Mouse (Mus musculus): Measurements from ENCODE around the gene Golga7b.
A peak's percentile ranks its signal among the peaks of the same experiment; 100 is the strongest.

Gene Golga7b

GRCm38 (mm10) chr19:42247519-42247918, at the start of gene Golga7b:
Gene Golga7b, plus strand, starts transcription at chr19:42247574.
- DNase-seq (ENCODE audit: low read depth, low spot score), result no peak

GRCm38 (mm10) chr19:42198026-42198425, 49.3 kb upstream of the Golga7b start:
- DNase-seq (ENCODE audit: low read depth, low spot score), result peak; percentile 39

- DNase-seq (ENCODE audit: low read depth, low spot score), result peak; percentile 49
These were observed 45.5 kb upstream of the Golga7b start, which contains the start of gene Sfrp5 for GRCm38 (mm10) chr19:42201696-42202381. Gene Sfrp5, minus strand, starts transcription at chr19:42202252.

GRCm38 (mm10) chr19:42202467-42202866, 44.9 kb upstream of the Golga7b start:
- no peak for DNase-seq (ENCODE audit: low read depth, low spot score)

GRCm38 (mm10) chr19:42204306-42204705, 43.1 kb upstream of the Golga7b start:
- DNase-seq (ENCODE audit: low read depth, low spot score), result no peak

- DNase-seq (ENCODE audit: low read depth, low spot score), result no peak
These were observed 42.2 kb upstream of the Golga7b start for GRCm38 (mm10) chr19:42205201-42205600.

DNA sequence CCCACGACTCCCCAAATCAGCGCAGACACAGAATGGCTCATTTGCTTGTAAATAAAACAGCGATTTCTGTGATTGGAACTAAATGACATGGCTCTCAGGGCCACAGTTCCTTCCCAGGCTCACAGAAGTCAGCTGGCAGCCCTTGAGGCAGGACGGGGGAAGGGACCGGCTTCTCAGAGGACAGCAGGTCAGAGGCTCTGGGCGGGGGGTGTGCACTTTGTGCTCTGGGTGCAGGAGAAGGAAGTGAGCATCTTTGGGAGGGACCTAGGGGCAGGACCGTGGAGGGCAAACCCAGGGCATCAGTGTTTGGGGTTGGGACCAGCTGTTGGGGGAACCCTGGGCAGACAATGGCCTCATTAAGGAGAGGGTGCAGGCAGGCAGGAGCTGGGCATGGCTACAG, 37.9 kb upstream of the Golga7b start:
- peak; percentile 23 for DNase-seq (ENCODE audit: low read depth, low spot score)

- peak; percentile 77 for DNase-seq (ENCODE audit: low read depth, low spot score)
These were observed 37.4 kb upstream of the Golga7b start for GRCm38 (mm10) chr19:42209976-42210375.

GRCm38 (mm10) chr19:42211936-42212335, 35.4 kb upstream of the Golga7b start:
- DNase-seq (ENCODE audit: low read depth, low spot score), result peak; percentile 63

DNA sequence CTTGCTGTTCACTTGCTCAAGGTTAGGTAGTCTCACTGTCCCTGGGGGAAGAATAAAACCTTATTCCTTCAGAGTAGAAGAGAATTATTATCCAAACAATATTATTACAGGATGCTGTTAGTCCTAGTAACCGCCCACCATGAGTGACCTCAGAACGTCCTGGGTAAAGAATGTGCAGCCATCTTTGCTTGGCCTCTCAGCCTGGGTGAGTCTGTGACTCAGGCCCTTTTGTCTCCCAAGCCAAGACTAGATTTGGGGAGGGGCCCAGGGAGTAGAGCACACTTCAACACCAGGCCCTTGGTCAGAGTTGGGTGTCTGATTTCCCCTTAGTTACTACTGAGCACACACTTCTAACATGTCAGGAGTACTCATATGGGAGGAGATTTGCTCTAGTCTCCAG, 32.8 kb upstream of the Golga7b start:
- DNase-seq (ENCODE audit: low read depth, low spot score), result peak; percentile 27

GRCm38 (mm10) chr19:42216699-42217373, 30.5 kb upstream of the Golga7b start:
- no peak for DNase-seq (ENCODE audit: low read depth, low spot score)

DNA sequence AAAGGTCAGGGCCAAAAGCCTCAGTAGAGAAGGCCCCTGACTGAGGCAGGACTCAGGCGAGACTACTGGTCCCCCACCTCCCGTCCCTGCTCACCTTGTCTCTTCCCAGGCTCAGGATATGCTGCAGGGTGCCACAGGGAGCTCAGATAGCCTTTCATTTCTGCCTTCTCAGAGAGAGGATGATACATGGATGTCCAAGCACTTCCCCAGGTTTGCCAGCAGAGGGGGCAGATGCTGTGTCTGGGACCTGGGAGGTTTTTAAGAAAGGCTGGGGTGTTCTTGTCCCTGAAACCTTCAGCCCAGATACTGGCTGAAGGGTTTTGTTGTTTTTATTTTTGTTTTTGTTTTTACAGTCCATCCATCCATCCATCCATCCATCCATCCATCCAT, 30.0 kb upstream of the Golga7b start:
- peak; percentile 63 for DNase-seq (ENCODE audit: low read depth, low spot score)

GRCm38 (mm10) chr19:42226451-42226850, 20.9 kb upstream of the Golga7b start:
- DNase-seq (ENCODE audit: low read depth, low spot score), result no peak

- DNase-seq (ENCODE audit: low read depth, low spot score), result no peak
These were observed 17.7 kb upstream of the Golga7b start for GRCm38 (mm10) chr19:42229499-42230287.

GRCm38 (mm10) chr19:42230288-42230568, 17.1 kb upstream of the Golga7b start:
- peak; percentile 20 for DNase-seq (ENCODE audit: low read depth, low spot score)

GRCm38 (mm10) chr19:42230986-42231385, 16.4 kb upstream of the Golga7b start:
- DNase-seq (ENCODE audit: low read depth, low spot score), result no peak

DNA sequence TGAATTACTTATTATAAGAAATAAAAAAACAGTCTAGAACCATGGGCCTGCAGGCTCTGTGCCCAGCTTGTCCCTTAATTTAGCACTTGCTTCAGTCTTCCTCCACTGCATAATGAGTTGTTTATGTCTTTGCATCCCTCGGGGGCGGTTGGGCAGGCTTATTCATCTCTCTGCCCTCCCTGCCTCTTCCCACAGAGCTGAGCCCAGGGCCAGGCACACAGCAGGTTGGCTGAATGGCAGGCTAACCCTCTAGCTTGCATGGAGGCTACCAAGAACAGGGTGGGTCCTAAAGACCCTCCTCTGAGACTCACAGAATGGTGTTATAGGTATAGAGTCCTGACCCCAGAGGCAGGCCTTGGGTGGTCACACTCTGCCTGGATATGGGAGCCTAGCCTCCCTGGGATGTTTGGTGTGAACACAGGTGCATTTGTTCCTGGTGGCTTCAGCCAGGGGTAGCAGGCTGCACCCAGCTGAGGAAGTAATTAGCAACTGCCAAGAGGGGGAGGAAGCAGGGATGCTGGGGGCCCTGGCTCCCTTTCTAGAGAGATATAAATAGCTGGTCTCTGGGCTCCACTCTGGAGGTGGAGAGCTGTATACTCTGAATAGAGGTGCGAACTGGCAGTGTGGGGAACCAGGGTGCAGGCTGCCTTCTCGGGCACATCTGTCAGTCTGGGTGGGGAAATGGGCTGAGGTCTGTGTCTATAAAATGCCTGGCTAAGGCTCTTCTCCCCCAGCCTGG, 9.6 kb upstream of the Golga7b start:
- no peak for DNase-seq (ENCODE audit: low read depth, low spot score)

DNA sequence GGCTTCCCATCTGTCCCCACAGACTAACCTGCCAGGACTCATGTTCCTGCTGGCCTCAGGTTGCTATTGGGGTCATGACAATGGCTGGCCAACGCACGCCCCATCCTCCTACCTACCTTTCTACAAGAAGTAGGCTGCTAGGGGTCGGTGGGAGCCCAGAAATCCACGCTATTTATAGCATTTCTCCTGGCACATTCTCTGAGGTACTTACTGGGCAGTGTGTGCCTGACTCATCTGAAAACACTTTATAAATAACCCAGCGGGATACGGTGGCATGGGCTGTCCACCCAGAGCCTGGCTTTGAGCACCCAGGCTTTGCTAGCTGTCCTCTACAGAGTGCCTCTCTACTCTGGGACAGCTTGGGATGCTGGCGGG, 9.0 kb upstream of the Golga7b start:
- no peak for DNase-seq (ENCODE audit: low read depth, low spot score)

- DNase-seq (ENCODE audit: low read depth, low spot score), result no peak
These were observed 6.5 kb upstream of the Golga7b start for GRCm38 (mm10) chr19:42240881-42241280.

GRCm38 (mm10) chr19:42243401-42243800, 4.0 kb upstream of the Golga7b start:
- DNase-seq (ENCODE audit: low read depth, low spot score), result no peak

- DNase-seq (ENCODE audit: low read depth, low spot score), result no peak
These were observed 748 bp upstream of the Golga7b start for GRCm38 (mm10) chr19:42246626-42247025.
